Mouse (Mus musculus): Measurements from ENCODE around the gene Ikbkg. TPM values are rescaled to one million over a fixed set of nuclear protein-coding genes. Genes with fewer than 3 reads are reported as not detected.
"Not testable (repeated sequence)": the region's sequence is repeated elsewhere in the genome, so short reads cannot be mapped to it uniquely, and the experiment has no call there.

Gene Ikbkg
- polyA plus RNA-seq, 1 experiment from 2014 or later = 19.8 TPM

DNA sequence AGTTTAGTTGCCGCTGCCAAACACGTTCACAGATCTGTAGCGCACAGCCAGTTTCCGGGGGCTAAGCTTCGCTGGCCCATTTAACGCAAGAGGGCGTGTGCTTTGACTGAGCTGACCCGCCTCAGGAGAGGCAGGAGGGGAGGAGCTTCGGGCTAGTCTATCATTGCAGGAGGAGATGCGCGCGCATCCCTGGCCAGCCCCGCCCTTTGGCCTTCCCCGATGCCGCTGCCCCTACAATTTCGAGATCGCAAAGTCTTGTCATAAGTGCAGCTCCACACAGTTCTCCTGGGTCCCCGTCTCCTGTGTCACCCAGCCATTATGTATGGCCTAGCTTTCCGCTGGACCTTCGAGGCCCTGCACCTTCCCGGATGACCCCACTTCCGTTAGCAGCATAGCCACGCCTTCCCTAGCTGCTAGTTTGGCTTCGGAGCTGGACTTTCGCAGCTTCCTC lies 35.8 kb downstream of the Ikbkg start, which contains the start of gene G6pdx:
TSS of gene G6pdx (minus strand) at position 369 of the 451 bp plus-strand sequence.
- Histone ChIP-seq H3K4me1 (replicated peaks; ENCODE audit: control insufficient read depth, insufficient read depth, low read length) (0 out of 2 replicates have a peak, but pooled peaks cover 8% of the 10 kb centered on the region), H3K36me3 (ENCODE audit: control insufficient read depth, insufficient read depth) (no peaks in the 10 kb centered on the region), H3K27ac (ENCODE audit: low read length) (peak within 1 kb of the TSS; percentile 84), H3K27me3 (replicated peaks; ENCODE audit: control insufficient read depth, insufficient read depth, low read length) (no peaks in the 10 kb centered on the region), H3K9me3 (ENCODE audit: control insufficient read depth, low read length) (no peaks in the 10 kb centered on the region), H3K9ac (replicated peaks; ENCODE audit: low read depth, low read length) (peak within 1 kb of the TSS; percentile 63), H3K4me2 (ENCODE audit: low read length) (peak within 1 kb of the TSS; percentile 67), H3K4me3 (replicated peaks; ENCODE audit: low read length) (peak within 1 kb of the TSS; percentile 64)
- WGBS = 21% methylated on average over 25 of the region's 25 CpGs
- peak; percentile 82 for ATAC-seq

DNA sequence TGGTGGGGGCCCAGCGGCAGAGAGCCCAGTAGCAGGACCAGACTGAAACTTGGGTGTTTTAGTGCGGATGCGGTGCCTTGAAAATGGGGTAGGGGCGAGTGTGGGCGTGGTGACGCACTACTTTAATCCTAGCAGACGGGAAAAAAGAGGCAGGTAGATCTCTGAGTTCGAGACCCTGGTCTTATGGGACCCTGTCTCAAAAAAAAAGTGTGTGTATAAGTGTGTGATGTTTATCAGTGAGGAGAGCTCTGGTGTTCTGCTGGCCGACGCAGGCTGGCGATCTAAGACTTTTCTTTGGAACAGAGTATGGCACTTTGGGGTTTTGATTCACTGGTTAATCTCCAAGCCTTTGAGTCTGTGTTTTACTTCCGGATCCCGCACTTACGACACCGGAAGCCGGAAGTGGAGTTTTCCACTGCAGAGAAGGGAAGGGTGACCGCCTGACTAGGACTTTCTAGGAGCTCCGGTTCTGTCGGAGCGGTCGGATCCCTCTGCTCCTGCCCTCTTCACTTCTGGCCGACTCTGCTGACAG lies 36.3 kb downstream of the Ikbkg start:
- ATAC-seq = peak; percentile 77
- WGBS = 24% methylated on average over 22 of the region's 22 CpGs
- Histone ChIP-seq H3K36me3 (ENCODE audit: control insufficient read depth, insufficient read depth) (no peaks in the 10 kb centered on the region; the same call in 1 of the 2 replicates), H3K27ac (ENCODE audit: low read length) (peak overlapping the region; percentile 84), H3K9me3 (ENCODE audit: control insufficient read depth, low read length) (no peaks in the 10 kb centered on the region), H3K4me1 (replicated peaks; ENCODE audit: control insufficient read depth, insufficient read depth, low read length) (0 out of 2 replicates have a peak, but pooled peaks cover 8% of the 10 kb centered on the region), H3K4me3 (replicated peaks; ENCODE audit: low read length) (peak overlapping the region; percentile 64), H3K27me3 (replicated peaks; ENCODE audit: control insufficient read depth, insufficient read depth, low read length) (no peaks in the 10 kb centered on the region), H3K9ac (replicated peaks; ENCODE audit: low read depth, low read length) (peak overlapping the region; percentile 63), H3K4me2 (ENCODE audit: low read length) (peak overlapping the region; percentile 67)

DNA sequence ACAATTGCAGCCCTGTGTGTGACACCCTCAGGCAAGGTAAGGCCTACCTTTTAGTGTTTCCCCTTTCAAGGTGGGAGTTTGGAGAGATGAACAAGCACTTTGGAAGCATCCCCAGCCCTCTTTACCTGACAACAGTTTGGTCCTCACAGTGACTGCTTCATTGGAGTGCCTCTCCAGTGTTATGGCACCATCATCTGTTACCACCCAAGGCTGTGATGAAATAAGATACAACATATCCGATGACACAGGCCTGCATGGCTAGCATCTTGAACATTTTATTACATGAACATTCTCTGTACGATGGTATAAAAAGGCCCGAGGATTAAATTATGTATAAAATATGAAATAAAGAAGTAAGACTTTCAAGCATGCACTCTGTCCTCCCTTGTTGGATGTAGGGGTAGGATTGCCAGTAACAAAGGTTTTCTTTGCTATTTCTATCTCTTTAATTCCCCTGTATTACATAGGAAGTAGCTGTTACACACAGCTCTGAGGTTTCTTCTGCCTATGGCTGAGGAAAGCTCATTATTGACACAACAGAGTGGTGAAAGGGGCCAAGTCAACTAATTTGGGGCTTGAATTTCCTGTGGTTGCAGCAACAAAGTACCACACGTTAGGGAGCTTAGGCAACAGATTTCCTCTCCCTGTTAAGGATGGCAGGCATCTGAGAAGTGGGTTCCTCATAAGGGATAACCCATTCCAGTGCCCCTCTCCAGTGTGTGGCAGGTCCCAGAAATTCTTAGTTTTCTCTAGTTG lies 58.2 kb downstream of the Ikbkg start:
- no peak overlapping the region for H3K4me2 ChIP-seq (ENCODE audit: low read length)
- H3K9ac ChIP-seq (replicated peaks; ENCODE audit: low read depth, low read length) = no peak overlapping the region
- WGBS = 80% methylated on average over 4 of the region's 4 CpGs
- ATAC-seq = no peak
- H3K36me3 ChIP-seq (ENCODE audit: control insufficient read depth, insufficient read depth) = peaks cover 2% of the 10 kb centered on the region; the same call in 1 of the 2 replicates
- no peak overlapping the region for H3K4me3 ChIP-seq (replicated peaks; ENCODE audit: low read length)
- H3K27ac ChIP-seq (ENCODE audit: low read length) = no peak overlapping the region
- H3K27me3 ChIP-seq (replicated peaks; ENCODE audit: control insufficient read depth, insufficient read depth, low read length) = no peaks in the 10 kb centered on the region
- no peaks in the 10 kb centered on the region for H3K9me3 ChIP-seq (ENCODE audit: control insufficient read depth, low read length)
- no peaks in the 10 kb centered on the region for H3K4me1 ChIP-seq (replicated peaks; ENCODE audit: control insufficient read depth, insufficient read depth, low read length)

DNA sequence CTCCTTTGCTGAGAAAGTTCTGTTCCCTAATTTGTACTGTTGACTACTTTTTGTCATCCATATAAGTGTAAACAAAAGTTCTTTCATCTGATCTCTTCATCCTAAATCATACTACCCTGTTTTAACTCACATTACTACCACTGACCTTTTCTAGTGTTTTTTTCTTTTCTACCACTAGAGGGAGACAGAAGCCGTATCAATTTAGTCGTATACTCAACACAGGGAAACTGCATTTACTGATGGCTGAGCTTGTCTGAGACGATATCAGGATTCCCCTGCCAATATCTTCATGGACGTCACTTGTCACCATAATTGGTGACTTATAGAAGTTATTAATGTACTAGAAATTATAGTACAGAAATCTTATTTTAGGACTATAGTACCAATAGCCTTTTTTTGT lies 59.7 kb downstream of the Ikbkg start:
- Histone ChIP-seq H3K27ac (ENCODE audit: low read length) (no peak overlapping the region), H3K9ac (replicated peaks; ENCODE audit: low read depth, low read length) (no peak overlapping the region), H3K9me3 (ENCODE audit: control insufficient read depth, low read length) (no peaks in the 10 kb centered on the region), H3K36me3 (ENCODE audit: control insufficient read depth, insufficient read depth) (peaks cover 2% of the 10 kb centered on the region; the same call in 1 of the 2 replicates), H3K4me1 (replicated peaks; ENCODE audit: control insufficient read depth, insufficient read depth, low read length) (no peaks in the 10 kb centered on the region), H3K27me3 (replicated peaks; ENCODE audit: control insufficient read depth, insufficient read depth, low read length) (no peaks in the 10 kb centered on the region), H3K4me3 (replicated peaks; ENCODE audit: low read length) (no peak overlapping the region), H3K4me2 (ENCODE audit: low read length) (no peak overlapping the region)
- WGBS = 9% methylated on average over 4 of the region's 4 CpGs
- peak; percentile 62 for ATAC-seq

DNA sequence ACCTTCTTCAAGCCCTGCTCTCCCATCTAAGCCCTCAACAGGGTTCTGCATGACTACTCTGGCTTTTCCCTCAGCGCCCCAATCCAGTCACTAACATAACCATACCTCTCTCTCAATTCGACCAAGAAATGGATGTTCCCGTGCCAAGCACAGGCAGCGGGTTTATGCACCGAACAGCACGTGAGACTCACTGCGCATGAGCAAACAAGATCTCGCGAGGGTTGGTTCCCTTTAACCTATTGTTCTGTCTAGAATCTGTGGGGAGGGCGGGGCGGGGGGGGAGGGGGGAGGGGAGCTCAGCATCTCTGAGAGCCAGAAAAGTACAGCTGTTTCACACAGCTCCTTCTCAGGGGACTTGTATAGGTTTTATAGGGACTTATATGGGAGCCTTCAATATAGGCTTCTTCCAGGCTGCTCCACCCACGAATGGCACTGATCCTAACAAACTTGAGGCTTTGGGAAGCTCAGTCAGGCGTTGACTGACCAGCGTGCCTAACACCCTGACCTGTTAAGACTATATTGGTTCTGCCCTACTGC lies 88.3 kb downstream of the Ikbkg start, which contains the start of gene Gm6880:
TSS of gene Gm6880 (minus strand) at position 51 of the 537 bp plus-strand sequence.
- H3K27ac ChIP-seq (ENCODE audit: low read length); H3K36me3 ChIP-seq (ENCODE audit: control insufficient read depth, insufficient read depth); H3K4me3 ChIP-seq (replicated peaks; ENCODE audit: low read length); H3K4me1 ChIP-seq (replicated peaks; ENCODE audit: control insufficient read depth, insufficient read depth, low read length); H3K9ac ChIP-seq (replicated peaks; ENCODE audit: low read depth, low read length); H3K4me2 ChIP-seq (ENCODE audit: low read length); H3K9me3 ChIP-seq (ENCODE audit: control insufficient read depth, low read length); H3K27me3 ChIP-seq (replicated peaks; ENCODE audit: control insufficient read depth, insufficient read depth, low read length); ATAC-seq: not testable (repeated sequence)
- WGBS = 78% methylated on average over 13 of the region's 14 CpGs

DNA sequence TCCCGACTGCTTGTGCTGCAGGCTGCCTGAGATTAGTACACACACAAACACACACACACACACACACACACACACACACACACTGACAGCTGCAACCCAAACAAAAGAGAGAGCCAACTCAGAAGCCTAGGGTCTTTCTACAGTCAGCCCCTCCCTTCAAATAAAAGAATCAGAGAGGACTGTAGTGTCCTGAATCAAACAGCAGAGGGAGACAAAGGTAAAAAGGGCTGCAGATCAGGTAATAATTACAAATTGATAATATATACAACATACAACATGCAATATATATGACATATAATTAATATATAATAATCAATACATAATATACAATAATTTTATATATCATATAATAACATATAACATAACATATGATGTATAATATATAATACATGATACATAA lies 104.0 kb downstream of the Ikbkg start:
- Histone ChIP-seq H3K36me3 (ENCODE audit: control insufficient read depth, insufficient read depth) (no peaks in the 10 kb centered on the region), H3K4me2 (ENCODE audit: low read length) (no peak overlapping the region), H3K4me1 (replicated peaks; ENCODE audit: control insufficient read depth, insufficient read depth, low read length) (no peaks in the 10 kb centered on the region), H3K27ac (ENCODE audit: low read length) (no peak overlapping the region), H3K9me3 (ENCODE audit: control insufficient read depth, low read length) (no peaks in the 10 kb centered on the region), H3K9ac (replicated peaks; ENCODE audit: low read depth, low read length) (no peak overlapping the region), H3K27me3 (replicated peaks; ENCODE audit: control insufficient read depth, insufficient read depth, low read length) (no peaks in the 10 kb centered on the region), H3K4me3 (replicated peaks; ENCODE audit: low read length) (no peak overlapping the region)
- ATAC-seq = no peak
- WGBS = 22% methylated on average over 1 of the region's 1 CpGs

Other genes with a start within 250 kb of the Ikbkg start
- gene Tex28, start 225.5 kb upstream of the Ikbkg start, polyA plus RNA-seq (2015; fragmentation: Nextera tagmentation; extraction: Ambion mirVana) = not detected in 2 replicates
- 0.10 TPM in 1 of 2 replicates, not detected in the other for gene Tktl1, start 216.0 kb upstream of the Ikbkg start, polyA plus RNA-seq (2015; fragmentation: Nextera tagmentation; extraction: Ambion mirVana)
- 126 and 133 TPM in 2 replicates for gene Flna, start 143.5 kb upstream of the Ikbkg start, polyA plus RNA-seq (2015; fragmentation: Nextera tagmentation; extraction: Ambion mirVana)
- 13.7 and 17.9 TPM in 2 replicates for gene Emd, start 138.6 kb upstream of the Ikbkg start, polyA plus RNA-seq (2015; fragmentation: Nextera tagmentation; extraction: Ambion mirVana)
- gene Rpl10, start 122.5 kb upstream of the Ikbkg start, polyA plus RNA-seq (2015; fragmentation: Nextera tagmentation; extraction: Ambion mirVana) = 482 and 489 TPM in 2 replicates
- gene Taz, start 111.4 kb upstream of the Ikbkg start, polyA plus RNA-seq (2015; fragmentation: Nextera tagmentation; extraction: Ambion mirVana) = 96.3 and 104 TPM in 2 replicates
- 2.8 and 3.1 TPM in 2 replicates for gene Dnase1l1, start 111.0 kb upstream of the Ikbkg start, polyA plus RNA-seq (2015; fragmentation: Nextera tagmentation; extraction: Ambion mirVana)
- 202 and 229 TPM in 2 replicates for gene Atp6ap1, start 96.2 kb upstream of the Ikbkg start, polyA plus RNA-seq (2015; fragmentation: Nextera tagmentation; extraction: Ambion mirVana)
- gene Gdi1, start 88.3 kb upstream of the Ikbkg start, polyA plus RNA-seq (2015; fragmentation: Nextera tagmentation; extraction: Ambion mirVana) = 950 and 1,103 TPM in 2 replicates
- 68.2 and 68.8 TPM in 2 replicates for gene Fam50a, start 80.3 kb upstream of the Ikbkg start, polyA plus RNA-seq (2015; fragmentation: Nextera tagmentation; extraction: Ambion mirVana)
- gene Plxna3, start 64.2 kb upstream of the Ikbkg start, polyA plus RNA-seq (2015; fragmentation: Nextera tagmentation; extraction: Ambion mirVana) = 66.5 and 87.4 TPM in 2 replicates
- 68.0 and 81.6 TPM in 2 replicates for gene Lage3, start 39.7 kb upstream of the Ikbkg start, polyA plus RNA-seq (2015; fragmentation: Nextera tagmentation; extraction: Ambion mirVana)
- gene Ubl4a, start 20.1 kb upstream of the Ikbkg start, polyA plus RNA-seq (2015; fragmentation: Nextera tagmentation; extraction: Ambion mirVana) = 75.8 and 76.8 TPM in 2 replicates
- gene Slc10a3, start 19.9 kb upstream of the Ikbkg start, polyA plus RNA-seq (2015; fragmentation: Nextera tagmentation; extraction: Ambion mirVana) = 8.3 and 8.5 TPM in 2 replicates
- 34.6 and 36.4 TPM in 2 replicates for gene Fam3a, start within 50 bp of the Ikbkg start, polyA plus RNA-seq (2015; fragmentation: Nextera tagmentation; extraction: Ambion mirVana)
- gene G6pdx, start 35.9 kb downstream of the Ikbkg start, polyA plus RNA-seq (2015; fragmentation: Nextera tagmentation; extraction: Ambion mirVana) = 60.7 and 64.5 TPM in 2 replicates
- gene Gm6880, start 88.1 kb downstream of the Ikbkg start, polyA plus RNA-seq (2015; fragmentation: Nextera tagmentation; extraction: Ambion mirVana) = not detected in 2 replicates
- not detected in 2 replicates for gene Olfr1326-ps1, start 181.6 kb downstream of the Ikbkg start, polyA plus RNA-seq (2015; fragmentation: Nextera tagmentation; extraction: Ambion mirVana)
- gene Olfr1325, start 199.4 kb downstream of the Ikbkg start, polyA plus RNA-seq (2015; fragmentation: Nextera tagmentation; extraction: Ambion mirVana) = not detected in 2 replicates